Mouse (Mus musculus): ENCODE data around the gene Krt82.

DNA sequence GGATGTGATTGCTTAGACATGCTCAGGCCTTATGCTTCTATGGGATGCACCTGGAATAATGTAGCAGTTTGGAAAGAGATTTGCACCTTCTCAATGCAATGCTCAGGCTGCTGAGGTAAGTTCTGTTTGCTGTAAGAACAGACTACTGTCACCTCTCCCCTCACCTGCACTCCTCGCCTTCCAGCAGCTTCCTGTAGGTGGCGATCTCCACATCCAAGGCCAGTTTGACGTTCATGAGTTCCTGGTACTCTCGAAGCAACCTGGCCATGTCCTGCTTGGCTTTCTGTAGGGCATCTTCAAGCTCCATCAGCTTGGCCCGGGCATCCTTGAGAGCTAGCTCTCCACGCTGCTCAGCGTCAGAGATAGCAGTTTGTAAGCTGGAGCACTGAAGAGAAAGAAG, 17.3 kb upstream of the Krt82 start:
- no peak for TF ChIP-seq TAL1 (IDR thresholded peaks at IDR 0.05; ENCODE audit: low read length)
- TF ChIP-seq GATA1 (IDR thresholded peaks at IDR 0.05; ENCODE audit: low read length): no peak

Data from erythroblast, embryonic 14.5 days (primary cell).